Mouse (Mus musculus): ENCODE results near the gene Bicdl2.

The Bicdl2 gene

GRCm38 (mm10) chr17:23717003-23717402 is 56.7 kb downstream of the Bicdl2 start:
- DNase-seq (ENCODE audit: low read depth), result no peak
